Mouse (Mus musculus) induced T-regulatory cell, adult 2 months (primary cell): ENCODE results near the gene Tex14.

ENCODE experiments used
- DNase-seq: peaks from one replicate; pipeline ENCODE4 v3.0.0-alpha.2; 2012; ENCODE audit warnings: low read depth

Gene Tex14

GRCm38 (mm10) chr11:87404876-87405275 lies at the start of gene Tex14, which contains the start of gene Rad51c:
TSS of gene Tex14 (plus strand) at chr11:87405065.
TSS of gene Rad51c (minus strand) at chr11:87404954.
- DNase-seq, result no peak

GRCm38 (mm10) chr11:87357317-87358300 lies 47.3 kb upstream of the Tex14 start:
- DNase-seq, result peak; percentile 30

- peak; percentile 62 for DNase-seq
Observed at GRCm38 (mm10) chr11:87358331-87359261, 46.3 kb upstream of the Tex14 start, which contains the start of gene Ppm1e. TSS of gene Ppm1e (minus strand) at chr11:87359023.

GRCm38 (mm10) chr11:87359262-87359612 lies 45.6 kb upstream of the Tex14 start:
- no peak for DNase-seq

GRCm38 (mm10) chr11:87365120-87365519 lies 39.7 kb upstream of the Tex14 start:
- no peak for DNase-seq

- no peak for DNase-seq
Observed at GRCm38 (mm10) chr11:87367061-87367460, 37.8 kb upstream of the Tex14 start.

GRCm38 (mm10) chr11:87367865-87368580 lies 36.8 kb upstream of the Tex14 start:
- DNase-seq, result no peak

GRCm38 (mm10) chr11:87384551-87384950 lies 20.3 kb upstream of the Tex14 start:
- DNase-seq, result no peak

- DNase-seq, result no peak
Observed at GRCm38 (mm10) chr11:87385676-87386075, 19.2 kb upstream of the Tex14 start.

- peak; percentile 57 for DNase-seq
Observed at GRCm38 (mm10) chr11:87393855-87394254, 11.0 kb upstream of the Tex14 start.

GRCm38 (mm10) chr11:87398402-87398801 lies 6.5 kb upstream of the Tex14 start:
- DNase-seq, result no peak

GRCm38 (mm10) chr11:87404111-87404853 lies 583 bp upstream of the Tex14 start:
- DNase-seq, result peak; percentile 99

GRCm38 (mm10) chr11:87413412-87413811 lies 8.5 kb downstream of the Tex14 start:
- DNase-seq, result peak; percentile 54

GRCm38 (mm10) chr11:87416120-87416519 lies 11.3 kb downstream of the Tex14 start:
- DNase-seq, result no peak

GRCm38 (mm10) chr11:87420861-87421260 lies 16.0 kb downstream of the Tex14 start:
- no peak for DNase-seq

GRCm38 (mm10) chr11:87421760-87422201 lies 16.9 kb downstream of the Tex14 start:
- no peak for DNase-seq

GRCm38 (mm10) chr11:87422511-87423340 lies 17.9 kb downstream of the Tex14 start:
- DNase-seq, result peak; percentile 97

- DNase-seq, result peak; percentile 45
Observed at GRCm38 (mm10) chr11:87423551-87424325, 18.9 kb downstream of the Tex14 start.

- DNase-seq, result no peak
Observed at GRCm38 (mm10) chr11:87426121-87426449, 21.2 kb downstream of the Tex14 start.
